Mouse (Mus musculus): ENCODE measurements around the gene Scaf1. TPM values are rescaled to one million over a fixed set of nuclear protein-coding genes. Genes with fewer than 3 reads are reported as not detected.

Gene Scaf1
- polyA plus RNA-seq, 1 experiment, result 406 TPM

GRCm38 (mm10) chr7:44959874-44960511, 56.2 kb downstream of the Scaf1 start:
- no peak for TF ChIP-seq GATA1 (IDR thresholded peaks at IDR 0.05; ENCODE audit: low read length)

DNA sequence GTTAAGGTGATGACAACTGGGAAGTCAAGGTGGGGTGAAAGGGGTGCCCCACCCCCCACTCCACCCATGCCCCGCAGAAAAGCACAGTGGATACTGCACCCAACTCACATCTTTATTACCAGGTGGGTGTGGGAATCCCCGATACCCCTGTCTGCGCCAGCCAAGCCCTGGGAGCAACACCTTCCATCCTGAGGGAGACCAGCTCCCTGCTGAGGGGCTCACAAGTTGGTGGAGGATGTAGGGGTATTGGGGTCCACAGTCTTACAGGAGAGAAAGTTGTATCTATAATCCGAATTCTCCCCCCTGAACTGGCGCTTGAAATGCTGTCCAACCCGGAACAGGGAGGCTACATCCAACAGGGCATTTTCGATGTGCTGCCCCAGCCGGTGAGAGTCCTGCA, 56.9 kb downstream of the Scaf1 start:
- no peak for TF ChIP-seq GATA1 (IDR thresholded peaks at IDR 0.05; ENCODE audit: low read length)

DNA sequence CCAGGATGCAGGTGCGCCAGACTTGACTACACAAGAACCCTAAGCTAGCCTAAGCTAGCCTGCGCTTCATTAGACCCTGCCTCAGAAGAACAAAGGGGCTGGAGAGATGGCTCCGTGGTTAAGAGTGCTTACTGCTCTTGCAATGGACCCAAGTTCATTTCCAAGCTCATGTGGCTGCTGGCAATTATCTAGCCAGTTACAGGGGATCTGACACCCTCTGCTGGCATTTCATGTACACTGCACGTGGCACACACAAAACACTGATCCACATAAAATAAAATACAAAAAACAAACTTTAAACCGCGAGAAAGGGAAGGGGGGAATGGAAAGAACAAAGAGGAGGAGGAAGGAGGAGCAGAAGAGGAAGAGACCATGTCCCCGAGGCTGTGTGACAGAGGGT, 58.0 kb downstream of the Scaf1 start:
- TF ChIP-seq GATA1 (IDR thresholded peaks at IDR 0.05; ENCODE audit: low read length), result no peak

DNA sequence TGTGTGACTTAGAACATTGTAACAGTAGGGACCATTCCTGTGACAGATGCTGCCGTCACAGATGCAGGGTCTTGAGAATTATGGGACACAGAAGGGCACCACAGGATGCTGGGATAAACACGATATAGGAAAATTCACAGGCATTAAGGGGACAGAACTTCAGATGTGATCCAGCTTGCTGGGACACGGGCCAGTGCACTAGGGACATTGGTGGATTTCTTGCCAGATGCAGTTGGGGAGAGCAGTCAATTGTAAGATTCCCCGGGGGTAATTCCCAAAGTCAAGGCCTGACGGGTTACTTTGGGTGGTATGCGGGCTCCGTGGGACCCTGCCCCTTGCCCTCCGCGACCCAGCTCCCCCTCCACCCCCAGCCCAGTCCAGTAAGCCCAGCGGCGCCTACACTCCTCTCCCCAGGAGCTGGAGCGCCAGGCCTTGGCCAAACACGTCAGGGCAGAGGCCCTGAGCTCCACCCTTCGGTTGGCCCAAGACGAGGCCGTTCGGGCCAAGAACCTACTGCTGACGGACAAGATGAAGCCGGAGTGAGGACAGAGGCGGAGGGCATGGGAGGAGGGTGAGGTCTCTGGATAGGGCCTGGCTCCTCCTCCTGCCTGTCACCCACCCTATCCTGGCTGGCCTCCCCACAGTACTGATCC, 58.9 kb downstream of the Scaf1 start:
- no peak for TF ChIP-seq GATA1 (IDR thresholded peaks at IDR 0.05; ENCODE audit: low read length)

GRCm38 (mm10) chr7:44956266-44956665, 59.9 kb downstream of the Scaf1 start:
- TF ChIP-seq GATA1 (IDR thresholded peaks at IDR 0.05; ENCODE audit: low read length), result no peak

DNA sequence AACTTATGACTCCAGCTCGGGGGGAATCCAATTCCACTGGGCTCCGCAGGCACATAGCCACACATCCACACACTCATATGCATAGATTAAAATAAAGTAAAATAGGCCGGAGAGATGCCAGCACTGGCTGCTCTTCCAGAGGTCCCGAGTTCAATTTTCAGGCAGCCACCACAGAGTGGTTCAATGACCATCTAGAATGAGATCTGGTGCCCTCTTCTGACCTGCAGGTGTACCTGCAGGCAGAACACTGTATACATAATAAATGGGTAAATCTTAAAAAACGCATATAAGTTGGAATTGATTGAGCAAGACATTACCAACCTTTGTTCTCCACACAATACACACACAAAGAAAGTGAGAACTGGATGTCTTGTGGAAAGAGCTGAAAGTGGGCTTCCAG, 60.5 kb downstream of the Scaf1 start:
- TF ChIP-seq GATA1 (IDR thresholded peaks at IDR 0.05; ENCODE audit: low read length), result no peak

GRCm38 (mm10) chr7:44954091-44954885, 61.9 kb downstream of the Scaf1 start:
- TF ChIP-seq GATA1 (IDR thresholded peaks at IDR 0.05; ENCODE audit: low read length), result no peak

DNA sequence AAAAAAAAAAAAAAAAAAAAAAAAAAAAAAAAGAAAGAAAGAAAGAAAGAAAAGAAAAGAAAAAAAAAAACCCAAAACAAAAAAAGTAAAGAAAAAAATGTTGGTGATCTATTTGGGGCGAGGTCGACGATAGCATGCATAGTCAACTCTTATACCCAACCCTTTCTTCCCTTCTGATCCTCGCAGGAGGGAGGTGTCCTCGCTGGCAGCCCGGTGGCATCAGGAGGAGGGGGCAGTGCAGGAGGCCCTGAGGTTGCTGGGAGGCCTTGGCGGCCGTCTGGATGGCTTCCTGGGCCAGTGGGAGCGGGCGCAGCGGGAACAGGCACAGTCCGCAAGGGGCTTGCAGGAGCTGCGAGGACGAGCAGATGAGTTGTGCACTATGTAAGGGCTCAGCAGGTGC, 62.6 kb downstream of the Scaf1 start:
- TF ChIP-seq GATA1 (IDR thresholded peaks at IDR 0.05; ENCODE audit: low read length), result no peak

Other genes with a start within 250 kb of the Scaf1 start
- 89.3 and 290 TPM in 2 replicates for gene Nup62, start 200.3 kb downstream of the Scaf1 start, polyA plus RNA-seq (2012)
- gene Il4i1, start 200.0 kb downstream of the Scaf1 start, polyA plus RNA-seq (2012), result 1.4 TPM in 2 replicates
- gene Atf5, start 199.7 kb downstream of the Scaf1 start, polyA plus RNA-seq (2012), result 545 and 546 TPM in 2 replicates
- 873 and 930 TPM in 2 replicates for gene Akt1s1, start 167.4 kb downstream of the Scaf1 start, polyA plus RNA-seq (2012)
- gene Tbc1d17, start 167.3 kb downstream of the Scaf1 start, polyA plus RNA-seq (2012), result 87.2 and 126 TPM in 2 replicates
- gene Pnkp, start 159.2 kb downstream of the Scaf1 start, polyA plus RNA-seq (2012), result 55.8 and 74.5 TPM in 2 replicates
- 256 and 306 TPM in 2 replicates for gene Ptov1, start 146.6 kb downstream of the Scaf1 start, polyA plus RNA-seq (2012)
- gene Med25, start 123.7 kb downstream of the Scaf1 start, polyA plus RNA-seq (2012), result 568 and 719 TPM in 2 replicates
- 67.3 and 78.5 TPM in 2 replicates for gene Fuz, start 120.3 kb downstream of the Scaf1 start, polyA plus RNA-seq (2012)
- gene Ap2a1, start 86.9 kb downstream of the Scaf1 start, polyA plus RNA-seq (2012), result 254 and 278 TPM in 2 replicates
- gene Tsks, start 73.2 kb downstream of the Scaf1 start, polyA plus RNA-seq (2012), result 0.16 TPM in 1 of 2 replicates, not detected in the other
- 1.2 and 1.9 TPM in 2 replicates for gene Cpt1c, start 41.5 kb downstream of the Scaf1 start, polyA plus RNA-seq (2012)
- gene Prmt1, start 29.8 kb downstream of the Scaf1 start, polyA plus RNA-seq (2012), result 142 and 234 TPM in 2 replicates
- gene Irf3, start 18.7 kb downstream of the Scaf1 start, polyA plus RNA-seq (2012), result 110 and 153 TPM in 2 replicates
- gene Bcl2l12, start 17.7 kb downstream of the Scaf1 start, polyA plus RNA-seq (2012), result 195 and 211 TPM in 2 replicates
- 7.8 and 9.1 TPM in 2 replicates for gene Rras, start 1.6 kb upstream of the Scaf1 start, polyA plus RNA-seq (2012)
- 123 and 149 TPM in 2 replicates for gene Prr12, start 36.5 kb upstream of the Scaf1 start, polyA plus RNA-seq (2012)
- 160 and 205 TPM in 2 replicates for gene Nosip, start 46.1 kb upstream of the Scaf1 start, polyA plus RNA-seq (2012)
- gene Prrg2, start 46.3 kb upstream of the Scaf1 start, polyA plus RNA-seq (2012), result 28.0 and 34.7 TPM in 2 replicates
- gene Rcn3, start 75.9 kb upstream of the Scaf1 start, polyA plus RNA-seq (2012), result 1.2 and 1.8 TPM in 2 replicates
- gene Fcgrt, start 87.5 kb upstream of the Scaf1 start, polyA plus RNA-seq (2012), result 0.04 TPM in 1 of 2 replicates, not detected in the other
- gene Rps11, start 108.1 kb upstream of the Scaf1 start, polyA plus RNA-seq (2012), result 236 and 428 TPM in 2 replicates
- 9,046 and 9,149 TPM in 2 replicates for gene Rpl13a, start 112.4 kb upstream of the Scaf1 start, polyA plus RNA-seq (2012)
- 1.5 and 3.9 TPM in 2 replicates for gene Gm45713, start 119.9 kb upstream of the Scaf1 start, polyA plus RNA-seq (2012)
- gene Flt3l, start 120.1 kb upstream of the Scaf1 start, polyA plus RNA-seq (2012), result 47.6 and 56.0 TPM in 2 replicates
- gene Pih1d1, start 137.9 kb upstream of the Scaf1 start, polyA plus RNA-seq (2012), result 93.6 and 96.2 TPM in 2 replicates
- gene Aldh16a1, start 138.2 kb upstream of the Scaf1 start, polyA plus RNA-seq (2012), result 150 and 154 TPM in 2 replicates
- gene Slc17a7, start 147.6 kb upstream of the Scaf1 start, polyA plus RNA-seq (2012), result 0.06 and 0.09 TPM in 2 replicates
- not detected in 2 replicates for gene Gfy, start 163.2 kb upstream of the Scaf1 start, polyA plus RNA-seq (2012)
- not detected in 2 replicates for gene Pth2, start 164.6 kb upstream of the Scaf1 start, polyA plus RNA-seq (2012)
- not detected in 2 replicates for gene Ccdc155, start 188.5 kb upstream of the Scaf1 start, polyA plus RNA-seq (2012)
- 0.13 TPM in 1 of 2 replicates, not detected in the other for gene Dkkl1, start 195.8 kb upstream of the Scaf1 start, polyA plus RNA-seq (2012)
- gene Tead2, start 199.4 kb upstream of the Scaf1 start, polyA plus RNA-seq (2012), result not detected in 2 replicates
- 96.2 and 133 TPM in 2 replicates for gene Cd37, start 222.8 kb upstream of the Scaf1 start, polyA plus RNA-seq (2012)
- gene Slc6a16, start 224.7 kb upstream of the Scaf1 start, polyA plus RNA-seq (2012), result not detected in 2 replicates